Mouse (Mus musculus) embryonic facial prominence, embryonic 14.5 days (tissue): ENCODE measurements around the gene Tmem135. TPM values are rescaled to one million over a fixed set of nuclear protein-coding genes. Genes with fewer than 3 reads are reported as not detected.
"Not testable (repeated sequence)": the region's sequence is repeated elsewhere in the genome, so short reads cannot be mapped to it uniquely, and the experiment has no call there.

Experiments used
- ATAC-seq: fragments of 200-750 bp; cut with Nextera tagmentation; 2 replicates; pipeline ENCODE4 v1.8.0; 2017; ENCODE audit warnings: low read depth, moderate number of reproducible peaks, moderate TSS enrichment
- DNase-seq: peaks from one replicate; pipeline ENCODE4 v3.0.0-alpha.2; 2015; ENCODE audit warnings: low spot score
- H3K27ac ChIP-seq: fragments of 300-500 bp; sonication (generic); replicated peaks from 2 replicates; pipeline ENCODE4 v1.5.1; 2014; ENCODE audit warnings: low read depth, mild to moderate bottlenecking, low read length, moderate library complexity
- H3K27me3 ChIP-seq: fragments of 300-500 bp; sonication (generic); replicated peaks from 2 replicates; pipeline ENCODE4 v1.6.1; 2014; ENCODE audit warnings: low read length; ENCODE audit not compliant: control insufficient read depth, insufficient read depth
- H3K36me3 ChIP-seq: fragments of 300-500 bp; sonication (generic); 2 replicates; pipeline ENCODE4 v1.6.1; 2014; ENCODE audit warnings: low read length, mixed read lengths; ENCODE audit not compliant: control insufficient read depth, insufficient read depth
- H3K4me1 ChIP-seq: fragments of 300-500 bp; sonication (generic); 2 replicates; pipeline ENCODE4 v1.6.1; 2014; ENCODE audit warnings: antibody characterized with exemption, low read length; ENCODE audit not compliant: control insufficient read depth, insufficient read depth
- H3K4me2 ChIP-seq: fragments of 300-500 bp; sonication (generic); 2 replicates; pipeline ENCODE4 v1.6.1; 2014; ENCODE audit warnings: low read depth, mild to moderate bottlenecking, low read length, moderate library complexity, mixed read lengths
- H3K4me3 ChIP-seq: fragments of 300-500 bp; sonication (generic); 2 replicates; pipeline ENCODE4 v1.5.1; 2014; ENCODE audit warnings: low read depth, mild to moderate bottlenecking, low read length
- H3K9ac ChIP-seq: fragments of 300-500 bp; sonication (generic); 2 replicates; pipeline ENCODE4 v1.6.1; 2014; ENCODE audit warnings: low read depth, mild to moderate bottlenecking, low read length, moderate library complexity, mixed read lengths
- H3K9me3 ChIP-seq: fragments of 300-500 bp; sonication (generic); 2 replicates; pipeline ENCODE4 v1.6.1; 2016; ENCODE audit warnings: low read length; ENCODE audit not compliant: control insufficient read depth
- WGBS: fragments of 180-500 bp; shearing (Covaris S2); extraction: QIAGEN DNeasy Blood & Tissue Kit; methylation state at CpG from one replicate; pipeline ENCODE4 v1.1.7; 2014; 5-methylcytosine and 5-hydroxymethylcytosine counted together
- polyA plus RNA-seq: library from polyadenylated mRNA; unstranded; fragments of >200 nt; fragmentation: Nextera tagmentation; extraction: Ambion mirVana; gene quantifications from 2 replicates; pipeline ENCODE4 v1.2.1, GENCODE M21; 2014

Tmem135 gene
- polyA plus RNA-seq, 1 experiment from 2014 or later: 18.8 TPM

GRCm38 (mm10) chr7:89282664-89283063 lies 121.4 kb downstream of the Tmem135 start:
- WGBS: 90% methylated on average over 7 of the region's 7 CpGs
- no peaks in the 10 kb centered on the region for H3K27me3 ChIP-seq
- 0 out of 2 replicates have a peak, but pooled peaks cover 2% of the 10 kb centered on the region for H3K36me3 ChIP-seq
- ATAC-seq (no peak), DNase-seq (no peak)
- no peak overlapping the region for H3K4me3 ChIP-seq
- no peak overlapping the region for H3K4me2 ChIP-seq
- no peaks in the 10 kb centered on the region for H3K4me1 ChIP-seq
- H3K27ac ChIP-seq: no peak overlapping the region
- H3K9me3 ChIP-seq: peaks cover 1% of the 10 kb centered on the region; the same call in 1 of the 2 replicates
- H3K9ac ChIP-seq: no peak overlapping the region

- H3K27ac ChIP-seq, ATAC-seq, DNase-seq, H3K9me3 ChIP-seq, H3K4me3 ChIP-seq, H3K4me2 ChIP-seq, H3K27me3 ChIP-seq, H3K9ac ChIP-seq, H3K4me1 ChIP-seq, H3K36me3 ChIP-seq: not testable (repeated sequence)
Observed at GRCm38 (mm10) chr7:89270438-89270837, 133.6 kb downstream of the Tmem135 start.

- Histone ChIP-seq H3K4me2 (no peak overlapping the region), H3K9ac (no peak overlapping the region), H3K27ac (no peak overlapping the region), H3K9me3 (no peaks in the 10 kb centered on the region), H3K4me1 (peaks cover 9% of the 10 kb centered on the region), H3K27me3 (no peaks in the 10 kb centered on the region), H3K4me3 (no peak overlapping the region), H3K36me3 (peaks cover 10% of the 10 kb centered on the region; the same call in 1 of the 2 replicates)
- DNase-seq (no peak), ATAC-seq (no peak)
- 87% methylated on average over 6 of the region's 6 CpGs for WGBS
Observed at GRCm38 (mm10) chr7:89269826-89270225, 134.2 kb downstream of the Tmem135 start.

GRCm38 (mm10) chr7:89267542-89267941 lies 136.5 kb downstream of the Tmem135 start:
- no peak overlapping the region for H3K9ac ChIP-seq
- no peak overlapping the region for H3K4me3 ChIP-seq
- H3K27ac ChIP-seq: no peak overlapping the region
- ATAC-seq (no peak), DNase-seq (no peak)
- peaks cover 5% of the 10 kb centered on the region; the same call in 1 of the 2 replicates for H3K36me3 ChIP-seq
- no peaks in the 10 kb centered on the region for H3K9me3 ChIP-seq
- H3K4me1 ChIP-seq: peaks cover 9% of the 10 kb centered on the region
- WGBS: 53% methylated on average over 1 of the region's 1 CpGs
- no peak overlapping the region for H3K4me2 ChIP-seq
- no peaks in the 10 kb centered on the region for H3K27me3 ChIP-seq

- no peak for ATAC-seq
- 80% methylated on average over 7 of the region's 7 CpGs for WGBS
- H3K27ac ChIP-seq: no peak overlapping the region
Observed at GRCm38 (mm10) chr7:89266017-89266760, 137.8 kb downstream of the Tmem135 start.

GRCm38 (mm10) chr7:89260966-89261365 lies 143.1 kb downstream of the Tmem135 start:
- no peaks in the 10 kb centered on the region for H3K27me3 ChIP-seq
- H3K4me1 ChIP-seq: no peaks in the 10 kb centered on the region
- no peak overlapping the region for H3K4me2 ChIP-seq
- no peak overlapping the region for H3K4me3 ChIP-seq
- no peaks in the 10 kb centered on the region for H3K36me3 ChIP-seq
- no peaks in the 10 kb centered on the region for H3K9me3 ChIP-seq
- H3K27ac ChIP-seq: no peak overlapping the region
- no peak for ATAC-seq
- H3K9ac ChIP-seq: no peak overlapping the region
- peak; percentile 33 for DNase-seq

More at GRCm38 (mm10) chr7:89266017-89266760, 137.8 kb downstream of the Tmem135 start:
- H3K36me3 ChIP-seq: 0 out of 2 replicates have a peak, but pooled peaks cover under 1% of the 10 kb centered on the region
- H3K4me3 ChIP-seq: no peak overlapping the region
- H3K9me3 ChIP-seq: no peaks in the 10 kb centered on the region
- no peaks in the 10 kb centered on the region for H3K27me3 ChIP-seq
- peaks cover 9% of the 10 kb centered on the region for H3K4me1 ChIP-seq
- H3K4me2 ChIP-seq: no peak overlapping the region
- no peak for DNase-seq
- no peak overlapping the region for H3K9ac ChIP-seq

- peak; percentile 26 for DNase-seq
- Histone ChIP-seq H3K4me2 (no peak overlapping the region), H3K9me3 (no peaks in the 10 kb centered on the region), H3K9ac (no peak overlapping the region), H3K36me3 (no peaks in the 10 kb centered on the region), H3K4me3 (no peak overlapping the region), H3K27me3 (no peaks in the 10 kb centered on the region), H3K4me1 (no peaks in the 10 kb centered on the region), H3K27ac (no peak overlapping the region)
- ATAC-seq: no peak
- WGBS: 21% methylated on average over 2 of the region's 2 CpGs
Observed at GRCm38 (mm10) chr7:89258832-89259231, 145.2 kb downstream of the Tmem135 start.

GRCm38 (mm10) chr7:89257871-89258502 lies 146.0 kb downstream of the Tmem135 start:
- DNase-seq: peak; percentile 39
- Histone ChIP-seq H3K9ac (no peak overlapping the region), H3K27me3 (no peaks in the 10 kb centered on the region), H3K4me1 (no peaks in the 10 kb centered on the region), H3K27ac (no peak overlapping the region), H3K9me3 (no peaks in the 10 kb centered on the region), H3K36me3 (no peaks in the 10 kb centered on the region), H3K4me2 (no peak overlapping the region), H3K4me3 (no peak overlapping the region)
- WGBS: 50% methylated on average over 4 of the region's 4 CpGs
- no peak for ATAC-seq
